42 mouse cellular contexts compared by ENCODE assay signal in genomic region chr16:10812865-10813371, GRCm38 (mm10). TPM values are rescaled to one million over a fixed set of nuclear protein-coding genes. Genes with fewer than 3 reads are reported as not detected.
DNase-seq lines count a peak whose midpoint lies in the region; ATAC-seq and TF ChIP-seq lines count a peak whose summit lies in the region.
"Had no signal": no experiment of that assay in that cellular context is flagged by ENCODE, and none has a peak within 500 bp of the region (broad histone marks: within the 10 kb centered on the region; RNA-seq: fewer than 3 reads in every experiment).

Gm11172 (plus strand) TSS chr16:10812915.

- no peak for TF ChIP-seq CTCF in thymus, adult 2 months (IDR thresholded peaks at IDR 0.05; ENCODE audit: borderline replicate concordance, control insufficient read depth, extremely low read depth, insufficient read depth, low read length, poor library complexity)

- no peak for DNase-seq in thymus, adult 2 months
- DNase-seq in thymus, adult 18-20 months, result no peak
- DNase-seq in CD4-positive, CD25-positive, alpha-beta regulatory T cell, adult 2 months (ENCODE audit: low read depth, low spot score), result peak; percentile 38
- DNase-seq in liver, result no peak
- no peak for DNase-seq in limb, embryonic 10.5 days (ENCODE audit: low spot score)
- DNase-seq: adrenal gland, postnatal 10 days; cerebellum, adult 8-10 months; cerebellum, postnatal 25 days; gastrocnemius, postnatal 14 days; heart, adult 11 months; kidney, adult 18-20 months; kidney, postnatal 25 days; liver, postnatal 0 days; lung, postnatal 36 days; midbrain, embryonic 14.5 days; right cerebral cortex, postnatal 4 days had no signal

- no peak within 1 kb of the TSS for H3K4me3 ChIP-seq in thymus, adult 2 months (ENCODE audit: control insufficient read depth, insufficient read depth, low read length)
- H3K4me3 ChIP-seq in midbrain, embryonic 13.5 days (replicated peaks), result no peak within 1 kb of the TSS
- H3K4me3 ChIP-seq in limb, embryonic 10.5 days, result no peak within 1 kb of the TSS
- H3K4me3 ChIP-seq: erythroblast, embryonic 14.5 days; forebrain, embryonic 12.5 days; heart, embryonic 10.5 days; heart, embryonic 15.5 days; hindbrain, embryonic 13.5 days; kidney, embryonic 15.5 days; left cerebral cortex, adult 2 months; limb, embryonic 13.5 days; liver, embryonic 12.5 days had no signal

- 19% methylated on average over 2 of the region's 2 CpGs for WGBS in thymus, adult 2 months
- 100% methylated on average over 2 of the region's 2 CpGs for WGBS in midbrain, embryonic 13.5 days
- 83% methylated on average over 2 of the region's 2 CpGs for WGBS in limb, embryonic 10.5 days

- TF ChIP-seq POLR2A in thymus, adult 2 months (IDR thresholded peaks at IDR 0.05; ENCODE audit: control insufficient read depth, extremely low read depth, insufficient read depth, low read length, poor library complexity), result no peak

- peaks cover 58% of the 10 kb centered on the region for H3K4me1 ChIP-seq in thymus, adult 2 months (replicated peaks; ENCODE audit: control insufficient read depth, insufficient read depth, low read length)
- no peaks in the 10 kb centered on the region for H3K4me1 ChIP-seq in midbrain, embryonic 13.5 days (replicated peaks)
- peaks cover 9% of the 10 kb centered on the region; the same call in 1 of the 2 replicates for H3K4me1 ChIP-seq in limb, embryonic 10.5 days
- H3K4me1 ChIP-seq: forebrain, embryonic 12.5 days; hindbrain, embryonic 13.5 days; limb, embryonic 13.5 days had no signal

- no peaks in the 10 kb centered on the region for H3K9me3 ChIP-seq in midbrain, embryonic 13.5 days
- H3K9me3 ChIP-seq in limb, embryonic 10.5 days (replicated peaks), result no peaks in the 10 kb centered on the region
- H3K9me3 ChIP-seq: forebrain, embryonic 12.5 days; heart, embryonic 10.5 days; heart, embryonic 15.5 days; hindbrain, embryonic 13.5 days; kidney, embryonic 15.5 days; limb, embryonic 13.5 days; liver, embryonic 12.5 days had no signal

- H3K27me3 ChIP-seq in thymus, adult 2 months (ENCODE audit: control insufficient read depth, insufficient read depth, low read length), result no peaks in the 10 kb centered on the region
- no peaks in the 10 kb centered on the region for H3K27me3 ChIP-seq in midbrain, embryonic 13.5 days
- no peaks in the 10 kb centered on the region for H3K27me3 ChIP-seq in limb, embryonic 10.5 days (ENCODE audit: low read depth, poor library complexity, severe bottlenecking)
- H3K27me3 ChIP-seq: forebrain, embryonic 12.5 days; heart, embryonic 15.5 days; kidney, embryonic 15.5 days; limb, embryonic 13.5 days had no signal

- ATAC-seq in granulocyte monocyte progenitor cell, adult 5-6 weeks (replicated peaks; ENCODE audit: poor library complexity, severe bottlenecking), result peak; percentile 54
- ATAC-seq in megakaryocyte progenitor cell, adult 5-6 weeks (replicated peaks; ENCODE audit: poor library complexity), result peak; percentile 25; the same call in 1 of the 2 replicates
- no peak for ATAC-seq in midbrain, embryonic 13.5 days
- ATAC-seq: liver, embryonic 12.5 days; liver, postnatal 0 days had no signal

- peak within 1 kb of the TSS; percentile 35; the same call in 1 of the 2 replicates for H3K27ac ChIP-seq in thymus, adult 2 months (ENCODE audit: control insufficient read depth, insufficient read depth, low read length)
- H3K27ac ChIP-seq in midbrain, embryonic 13.5 days, result no peak within 1 kb of the TSS
- H3K27ac ChIP-seq in limb, embryonic 10.5 days, result no peak within 1 kb of the TSS
- H3K27ac ChIP-seq: forebrain, embryonic 12.5 days; heart, embryonic 10.5 days; heart, embryonic 15.5 days; hindbrain, embryonic 13.5 days; kidney, embryonic 15.5 days; left cerebral cortex, adult 2 months; limb, embryonic 13.5 days; liver, embryonic 12.5 days had no signal

- H3K9ac ChIP-seq in midbrain, embryonic 13.5 days (replicated peaks), result no peak within 1 kb of the TSS
- H3K9ac ChIP-seq: forebrain, embryonic 12.5 days; heart, embryonic 15.5 days; hindbrain, embryonic 13.5 days; kidney, embryonic 15.5 days; limb, embryonic 13.5 days; liver, embryonic 12.5 days; liver, postnatal 0 days had no signal

- no peaks in the 10 kb centered on the region for H3K36me3 ChIP-seq in thymus, adult 2 months (ENCODE audit: control insufficient read depth, insufficient read depth, low read length)
- H3K36me3 ChIP-seq in midbrain, embryonic 13.5 days, result no peaks in the 10 kb centered on the region
- H3K36me3 ChIP-seq in limb, embryonic 10.5 days, result no peaks in the 10 kb centered on the region
- H3K36me3 ChIP-seq: forebrain, embryonic 12.5 days; heart, embryonic 10.5 days; heart, embryonic 15.5 days; hindbrain, embryonic 13.5 days; kidney, embryonic 15.5 days; limb, embryonic 13.5 days; liver, embryonic 12.5 days had no signal

- no peak within 1 kb of the TSS for H3K4me2 ChIP-seq in midbrain, embryonic 13.5 days (replicated peaks)
- H3K4me2 ChIP-seq: forebrain, embryonic 12.5 days; heart, embryonic 15.5 days; hindbrain, embryonic 13.5 days; kidney, embryonic 15.5 days; limb, embryonic 13.5 days; liver, embryonic 12.5 days had no signal

RNA-seq across cellular contexts. Expression of gene Gm11172, which starts in this region (rescaled TPM):
- not detected in 2 replicates for polyA plus RNA-seq in thymus, adult 2 months (2012; rRNA removed)
- total RNA-seq in granulocyte monocyte progenitor cell, adult 5-6 weeks (2014; fragmentation: Nextera tagmentation), result not detected in 2 replicates
- total RNA-seq in granulocyte monocyte progenitor cell, adult 5-6 weeks (2017), result not detected in 2 replicates
- not detected in 2 replicates for total RNA-seq in megakaryocyte progenitor cell, adult 5-6 weeks (2015)
- not detected in 2 replicates for total RNA-seq in megakaryocyte progenitor cell, adult 5-6 weeks (2017)
- not detected in 2 replicates for polyA plus RNA-seq in midbrain, embryonic 13.5 days (2015; fragmentation: Nextera tagmentation; extraction: Ambion mirVana)
- not detected in 2 replicates for polyA plus RNA-seq in limb, embryonic 10.5 days (2016; fragmentation: Nextera tagmentation; extraction: Ambion mirVana)
- total RNA-seq: adrenal gland, postnatal 10 days; CH12.LX; ES-E14; gastrocnemius, postnatal 14 days; heart, postnatal 25 days; layer of hippocampus, adult 18-20 months; layer of hippocampus, postnatal 14 days; left cerebral cortex, adult 2 months; left cerebral cortex, postnatal 25 days; megakaryocyte-erythroid progenitor cell, adult 5-6 weeks; monocyte, adult 5-6 weeks had no signal
- polyA plus RNA-seq: embryonic facial prominence, embryonic 14.5 days; erythroblast, embryonic 14.5 days; forebrain, embryonic 12.5 days; heart, embryonic 10.5 days; heart, embryonic 15.5 days; hindbrain, embryonic 13.5 days; intestine, embryonic 14.5 days; kidney, embryonic 15.5 days; limb, embryonic 13.5 days; liver, embryonic 12.5 days; liver, postnatal 0 days; lung, embryonic 16.5 days; midbrain, embryonic 14.5 days; neural tube, embryonic 11.5 days; spleen, adult 2 months; urinary bladder, adult 2 months had no signal

Comparison
In these comparisons a context has a peak if more than half of its experiments do, and no peak if none do; other contexts are left out.
1. Peak in ATAC-seq in granulocyte monocyte progenitor cell, adult 5-6 weeks; RNA of the gene not detected or under 1 TPM.
2. Peak in ATAC-seq in megakaryocyte progenitor cell, adult 5-6 weeks; RNA of the gene not detected or under 1 TPM.